Mouse (Mus musculus) mouse trophoblast stem cell (cell line): Measurements from ENCODE around the gene Kremen2.

Experiments used
- in situ Hi-C, 2 experiments: fragments of 300-500 bp; cut with MseI, MboI; formaldehyde crosslinking; loops; 2 replicates in 1 of 2; 3 replicates in 1 of 2; pipeline ENCODE4 v1.15.1; 2025

Gene Kremen2

DNA sequence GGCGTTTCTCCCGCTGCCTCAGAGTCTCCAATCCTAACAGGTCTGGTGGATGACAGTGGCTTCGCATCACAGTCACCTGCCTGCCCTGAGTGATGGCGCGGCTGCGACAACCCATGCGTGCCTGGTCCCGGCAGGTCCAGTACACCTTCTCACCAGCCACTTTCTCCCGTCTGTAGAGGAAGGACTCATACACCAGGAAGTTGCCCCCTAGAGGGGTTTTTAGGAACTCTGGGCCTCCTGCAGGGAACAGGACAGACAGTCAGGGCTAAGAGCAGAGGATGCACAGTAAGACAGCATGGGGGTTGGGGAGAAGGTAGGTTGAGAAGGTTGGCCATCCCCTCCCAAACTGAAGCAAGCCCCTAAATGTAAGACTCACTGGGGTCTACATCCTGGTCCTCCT is 14.6 kb upstream of the Kremen2 start:
- in situ Hi-C loops: no loop called here

DNA sequence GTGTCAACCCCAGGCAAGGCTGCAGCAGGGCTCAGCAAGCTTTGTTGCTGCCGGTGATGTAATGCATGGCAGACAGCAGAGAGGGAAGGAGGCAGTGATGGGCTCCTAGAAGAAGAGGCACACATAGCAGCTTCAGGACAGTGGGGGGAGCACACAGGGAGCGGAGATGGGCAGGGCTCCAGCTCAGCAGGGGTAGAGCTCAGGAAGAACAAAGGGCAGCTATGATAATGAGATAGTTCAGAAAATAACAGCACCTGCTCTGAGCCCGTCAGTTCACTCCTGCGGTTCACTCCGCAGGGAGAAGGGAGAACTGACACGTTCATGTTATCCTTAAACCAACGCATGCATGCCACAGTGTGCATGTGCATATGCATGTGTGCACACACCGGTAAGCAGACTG is 13.2 kb upstream of the Kremen2 start:
- in situ Hi-C loops: no loop called here

DNA sequence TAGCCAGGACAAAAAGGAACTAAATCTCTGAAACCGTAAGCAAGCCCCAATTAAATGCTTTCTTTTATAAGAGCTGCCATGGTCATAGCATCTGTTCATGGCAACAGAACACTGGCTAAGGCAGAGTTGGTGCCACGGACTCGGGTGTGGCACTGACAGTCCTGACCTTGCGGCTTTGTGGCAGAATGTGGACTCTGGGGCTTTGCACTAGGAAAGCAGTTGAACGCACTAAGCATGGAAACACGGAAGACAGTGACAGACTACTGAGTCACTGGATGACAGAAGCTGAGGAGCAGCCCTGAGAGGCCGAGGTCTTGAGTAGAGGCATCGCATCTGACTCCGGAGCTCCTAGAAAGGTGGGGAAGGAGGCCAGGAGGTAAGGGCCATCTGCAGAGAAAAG is 11.9 kb upstream of the Kremen2 start:
- in situ Hi-C loops: no loop called here

DNA sequence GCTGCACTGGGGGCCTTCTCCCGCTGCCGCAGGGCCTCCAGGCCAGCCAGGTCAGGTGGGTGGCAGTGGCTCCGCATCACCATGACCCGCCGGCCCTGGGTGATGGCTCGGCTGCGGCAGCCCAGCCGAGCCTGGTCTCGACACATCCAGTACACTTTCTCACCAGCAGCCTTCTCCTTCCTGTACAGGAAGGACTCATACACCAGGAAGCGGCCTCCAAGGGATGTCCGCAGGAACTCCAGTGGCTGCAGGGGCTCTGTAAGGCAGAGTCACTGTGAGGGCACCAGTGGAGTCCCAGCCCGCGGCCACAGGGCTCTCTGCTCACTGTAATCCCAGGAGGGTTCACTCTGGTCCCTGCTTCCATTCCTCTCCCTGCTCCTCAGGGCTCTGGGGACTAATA is 10.1 kb upstream of the Kremen2 start:
- in situ Hi-C loops: no loop called here

DNA sequence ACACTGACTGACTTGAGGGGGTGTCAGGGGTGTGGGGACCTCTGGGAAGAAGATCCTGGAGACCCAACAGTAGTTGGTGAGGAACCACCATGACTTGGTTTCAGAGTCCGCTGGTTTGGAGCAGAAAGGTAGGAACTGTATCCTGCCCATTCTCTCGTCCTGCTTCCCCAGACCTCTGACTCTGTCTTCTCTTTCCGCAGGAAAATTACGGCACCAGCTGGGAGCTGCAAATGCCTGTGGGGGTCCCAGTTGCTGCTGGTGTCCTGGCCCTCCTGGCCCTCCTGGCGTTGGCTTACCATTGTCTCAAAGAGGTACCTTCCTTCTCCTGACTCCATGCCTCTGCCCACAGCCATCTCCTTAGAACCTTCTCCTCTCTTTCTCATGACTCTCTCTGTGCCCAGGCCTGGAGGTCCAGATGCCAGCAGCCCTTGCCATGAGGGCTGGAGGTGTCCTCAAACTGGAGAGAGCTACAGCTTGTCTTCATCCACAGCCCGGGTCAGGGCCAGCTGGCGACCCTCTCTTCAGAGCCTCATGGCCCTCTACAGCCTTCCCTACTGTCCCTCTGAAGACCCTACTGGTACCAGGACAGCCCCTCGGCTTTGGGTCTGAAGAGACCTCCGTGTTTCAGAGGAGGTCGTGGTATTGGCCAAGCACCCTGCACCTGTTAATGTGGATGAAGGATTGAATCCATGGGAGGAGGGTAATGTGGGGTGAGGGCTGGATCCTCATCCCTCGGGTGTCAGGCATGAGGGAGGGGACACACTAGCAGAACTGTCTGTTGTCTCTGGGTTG is 4.0 kb upstream of the Kremen2 start:
- in situ Hi-C loops: no loop called here

DNA sequence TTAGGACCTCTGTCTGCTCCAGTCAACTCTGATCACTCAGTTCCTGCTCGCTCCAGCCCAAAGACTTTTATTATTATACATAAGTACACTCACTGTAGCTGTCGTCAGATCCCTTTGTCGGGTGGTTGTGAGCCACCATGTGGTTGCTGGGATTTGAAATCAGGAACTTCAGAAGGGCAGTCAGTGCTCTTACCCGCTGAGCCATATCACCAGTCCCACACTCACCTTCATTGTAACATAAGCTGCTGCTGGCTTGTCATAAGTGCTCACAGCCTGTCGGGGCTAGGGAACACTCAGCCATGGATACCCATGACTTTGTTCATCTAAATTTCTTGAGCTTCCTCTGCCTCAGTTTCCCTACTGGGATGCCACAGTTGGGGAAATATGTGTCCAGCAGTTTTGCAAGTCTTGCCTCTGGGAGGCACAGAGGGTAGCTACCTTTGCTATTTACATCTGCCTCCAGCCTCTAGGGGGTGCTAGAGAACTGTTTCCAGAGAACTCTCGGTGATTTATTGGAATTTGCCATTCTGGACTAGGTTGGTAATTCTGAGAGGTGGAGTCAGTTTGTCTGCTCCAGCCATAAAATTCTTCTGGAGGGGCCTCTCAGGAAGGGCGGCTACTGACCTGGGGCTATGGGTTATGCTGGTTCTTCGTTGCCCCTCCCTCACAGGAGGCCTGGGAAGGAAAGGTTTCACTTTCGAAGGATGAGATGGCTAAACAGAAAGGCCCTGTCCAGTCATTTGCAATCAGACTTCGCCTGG is 3.2 kb upstream of the Kremen2 start:
- in situ Hi-C loops: no loop called here

DNA sequence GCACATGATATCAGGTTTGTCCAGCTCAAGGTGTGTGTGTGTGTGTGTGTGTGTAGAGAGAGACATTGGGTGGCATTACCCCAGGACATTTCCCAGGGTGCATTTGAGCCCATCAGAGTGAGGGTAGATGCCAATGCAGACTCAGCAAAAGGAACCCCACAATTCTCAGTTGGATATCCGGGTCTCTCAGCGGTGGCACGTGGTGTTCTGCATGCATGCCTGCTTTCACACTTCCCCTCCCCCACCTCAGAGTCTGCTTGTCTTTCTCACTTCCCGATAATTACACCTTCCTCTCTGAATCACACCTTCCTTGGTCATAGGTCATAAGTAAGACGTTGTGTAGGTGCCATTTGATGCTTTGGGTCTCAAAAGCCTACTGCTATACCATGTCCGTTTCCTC is 2.4 kb upstream of the Kremen2 start:
- in situ Hi-C loops: no loop called here

DNA sequence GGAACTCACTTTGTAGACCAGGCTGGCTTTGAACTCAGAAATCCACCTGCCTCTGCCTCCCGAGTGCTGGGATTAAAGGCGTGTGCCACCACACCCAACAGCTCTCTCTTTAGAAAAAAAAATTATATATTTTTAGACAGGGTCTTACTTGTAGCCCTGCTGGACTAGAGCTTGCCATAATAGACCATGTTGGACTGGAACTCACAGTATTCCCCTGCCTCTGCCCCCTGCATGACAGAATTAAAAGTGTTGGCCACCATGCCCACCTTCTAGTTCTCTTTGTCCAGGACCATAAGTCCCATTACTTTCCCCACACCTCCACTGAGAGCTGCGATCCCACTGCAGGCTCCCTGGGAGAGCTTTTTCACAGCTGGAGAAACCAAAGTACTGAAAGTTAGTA is 1.8 kb upstream of the Kremen2 start:
- in situ Hi-C loops: no loop called here

DNA sequence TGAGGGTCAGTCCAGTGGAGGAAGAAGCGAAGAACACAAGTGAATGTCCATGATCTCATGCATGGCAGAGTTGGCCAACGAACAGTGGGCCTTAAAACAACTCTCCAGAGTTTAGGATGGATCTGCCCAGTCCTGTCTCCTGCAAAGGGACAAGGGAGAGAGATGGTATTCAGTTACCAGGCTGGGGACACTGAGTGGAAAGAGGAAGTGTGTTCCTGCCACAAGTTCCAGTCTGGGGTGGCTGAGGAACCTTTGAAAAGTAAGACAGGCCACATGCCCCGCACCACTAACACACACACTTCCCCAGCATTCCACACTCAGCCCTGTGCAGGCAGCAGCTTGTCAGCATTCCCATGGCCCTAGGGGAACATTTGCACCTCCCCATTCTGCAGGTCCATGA is 1.1 kb upstream of the Kremen2 start:
- in situ Hi-C loops: no loop called here

DNA sequence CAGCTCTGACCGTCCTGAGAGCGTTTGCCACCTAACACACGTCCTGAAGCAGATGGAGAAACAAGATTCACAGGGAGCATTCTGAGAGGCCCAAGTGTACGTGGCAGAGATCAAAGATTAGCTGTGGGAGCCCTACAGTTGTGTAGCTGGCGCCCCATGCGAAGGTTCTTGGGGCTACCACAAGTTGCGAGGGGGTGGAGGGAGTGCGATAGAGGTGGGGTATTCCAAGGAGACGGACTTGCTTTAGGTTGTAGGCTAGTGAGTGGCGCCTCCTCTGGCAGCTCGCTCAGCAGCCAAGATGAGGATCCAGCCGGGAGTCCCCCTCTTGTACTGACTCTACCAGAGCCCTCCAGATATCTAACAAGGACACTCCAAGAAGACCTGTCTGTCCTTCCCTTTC is 678 bp upstream of the Kremen2 start:
- in situ Hi-C loops: no loop called here

DNA sequence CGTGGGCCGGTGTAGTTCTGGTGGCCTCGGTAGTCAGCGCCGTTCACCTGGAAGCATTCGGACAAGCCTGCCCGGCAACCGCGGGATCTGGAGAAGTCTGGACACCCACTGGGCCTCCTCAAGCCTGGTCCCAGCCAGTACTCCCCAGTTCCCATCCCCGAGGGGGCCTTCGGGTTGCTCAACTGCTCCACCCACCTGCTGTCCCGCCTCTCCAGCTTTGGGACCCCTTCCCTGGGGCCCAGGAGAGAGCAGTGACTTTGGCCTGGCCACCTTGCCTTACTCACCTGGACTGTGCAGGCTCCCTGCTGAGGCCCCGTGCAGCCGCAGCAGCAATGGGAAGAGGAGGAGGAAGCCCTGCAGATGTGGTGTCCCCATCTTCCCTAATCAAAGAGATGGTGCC is 982 bp downstream of the Kremen2 start:
- in situ Hi-C loops: no loop called here

DNA sequence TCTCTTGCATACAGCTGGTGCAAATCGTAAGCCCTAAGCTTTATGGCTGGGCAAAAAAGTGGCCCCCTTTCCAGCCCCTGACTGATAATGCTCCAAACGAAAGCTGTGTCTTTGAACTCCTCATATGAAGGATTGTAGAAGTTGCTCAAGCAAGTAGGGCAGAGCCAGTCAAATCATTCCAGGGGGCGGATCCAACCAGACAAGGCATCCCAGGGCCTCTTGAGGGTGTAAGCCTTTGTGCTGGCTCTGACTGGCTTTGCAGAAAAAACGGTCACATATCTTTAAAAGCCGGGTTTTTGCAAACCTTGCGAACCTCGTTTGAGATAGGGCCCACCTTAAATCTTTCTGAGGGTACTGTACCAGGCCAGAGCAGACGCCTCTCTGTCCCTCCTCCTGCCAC is 1.6 kb downstream of the Kremen2 start:
- in situ Hi-C loops: no loop called here

DNA sequence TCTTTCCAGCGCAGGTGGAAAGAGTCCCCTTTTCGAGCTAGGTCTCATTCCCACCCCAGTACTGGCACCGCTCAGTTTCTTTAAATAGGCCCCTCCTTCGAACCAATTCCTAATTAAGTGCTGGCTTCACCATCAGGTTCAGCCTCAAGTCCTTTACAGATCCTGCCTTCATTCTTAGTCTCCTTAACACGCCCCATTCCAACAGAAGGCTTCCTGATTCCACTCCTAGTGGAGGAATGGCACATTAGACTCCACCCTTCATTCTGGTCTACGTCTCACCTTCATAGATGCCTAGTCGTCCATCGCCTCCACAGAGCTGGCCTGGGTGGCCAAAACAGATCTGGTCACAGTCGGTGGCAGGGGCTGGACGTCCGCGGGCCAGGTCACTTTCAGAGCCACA is 2.7 kb downstream of the Kremen2 start:
- in situ Hi-C loops: no loop called here

DNA sequence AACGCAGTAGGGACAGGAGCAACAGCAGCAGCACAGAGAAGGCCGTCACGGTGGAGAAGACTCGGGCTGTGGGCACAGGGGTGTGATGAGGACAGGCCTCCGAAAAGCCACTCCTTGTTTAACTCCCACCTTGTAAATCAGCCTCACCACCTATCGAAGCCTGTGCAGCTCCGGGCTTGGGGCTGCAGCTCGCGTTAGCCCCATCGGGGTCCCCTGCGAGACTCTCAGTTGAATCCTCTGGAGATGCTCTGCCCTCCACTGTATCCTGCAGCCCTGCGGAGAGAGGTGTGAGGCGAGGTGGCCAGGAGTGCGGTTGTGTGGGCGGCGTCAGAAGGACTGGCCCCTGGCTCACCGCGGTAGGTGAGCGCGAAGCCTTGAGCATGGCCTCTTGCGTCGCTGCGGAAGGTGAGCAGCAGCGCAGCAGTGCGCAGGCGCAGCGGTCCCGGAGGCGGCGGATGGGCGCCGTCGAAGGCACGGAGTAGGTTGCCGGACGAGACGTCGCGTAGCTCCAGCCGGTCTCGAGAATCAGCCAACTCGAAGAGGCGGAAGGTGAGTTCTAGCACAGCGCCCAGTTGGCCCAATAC is 3.3 kb downstream of the Kremen2 start:
- in situ Hi-C loops: no loop called here

DNA sequence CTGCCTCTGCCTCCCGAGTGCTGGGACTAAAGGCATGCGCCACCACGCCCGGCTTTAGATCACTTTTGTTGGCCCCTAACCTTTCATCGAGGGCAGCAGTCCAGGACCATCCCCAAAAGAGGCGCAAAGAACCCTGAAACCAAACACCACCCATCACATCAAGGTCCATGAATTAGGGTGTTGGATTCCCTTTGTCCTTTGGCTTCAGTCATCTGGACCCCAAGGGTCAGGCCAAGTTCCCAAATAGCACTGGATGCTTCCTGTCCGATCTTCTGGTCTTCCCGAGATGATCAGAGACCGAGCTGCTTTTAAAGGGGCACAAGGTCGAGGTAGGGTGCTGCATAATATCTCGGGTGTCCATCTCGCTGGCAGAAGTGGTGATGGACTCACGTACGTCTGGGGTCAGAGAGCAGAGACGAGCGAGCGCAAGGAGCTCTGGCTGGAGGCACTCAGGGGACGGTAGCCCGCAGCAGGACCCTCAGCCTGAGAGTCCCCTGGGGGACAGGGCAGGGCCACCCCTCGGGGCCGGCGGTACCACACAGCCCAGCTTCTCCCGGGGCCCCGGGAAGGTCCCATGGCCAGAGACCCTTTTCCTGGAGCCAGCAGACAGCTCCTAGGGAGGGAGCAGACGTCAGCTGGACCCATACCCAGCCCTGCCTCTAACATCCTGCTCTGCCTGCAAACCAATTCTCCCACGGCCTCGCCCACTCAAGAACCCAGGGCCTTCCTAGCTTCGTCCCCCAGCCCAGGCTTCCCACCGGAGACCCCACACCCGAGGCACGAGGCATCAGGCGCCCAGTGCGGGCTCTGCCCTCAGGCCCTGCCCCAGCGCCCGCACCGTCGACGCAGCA is 4.0 kb downstream of the Kremen2 start:
- in situ Hi-C loops: no loop called here

DNA sequence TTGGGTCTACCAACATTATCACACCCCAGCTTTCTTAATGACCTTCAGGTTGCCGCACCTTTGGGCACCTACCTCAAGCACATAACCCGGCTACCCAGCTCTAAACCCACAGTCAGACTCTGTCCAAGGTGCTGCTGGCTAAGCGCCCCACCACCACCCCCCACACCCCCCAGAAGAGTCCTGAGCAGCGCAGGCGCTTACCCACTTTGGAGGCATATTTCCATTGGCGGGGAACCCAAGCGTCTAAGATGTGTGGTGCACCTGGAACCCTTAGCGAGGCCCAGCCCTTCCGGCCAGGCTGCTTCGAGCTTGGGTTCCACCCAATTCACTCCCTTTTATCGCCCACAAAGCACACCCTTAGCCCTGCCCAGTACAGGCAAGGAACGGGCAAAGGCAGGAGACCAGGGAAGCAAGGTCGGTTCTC is 5.0 kb downstream of the Kremen2 start, which contains the start of gene Paqr4:
Gene Paqr4, minus strand, starts transcription at position 270 of the 424 bp plus-strand sequence.
- in situ Hi-C loops: no loop called here

DNA sequence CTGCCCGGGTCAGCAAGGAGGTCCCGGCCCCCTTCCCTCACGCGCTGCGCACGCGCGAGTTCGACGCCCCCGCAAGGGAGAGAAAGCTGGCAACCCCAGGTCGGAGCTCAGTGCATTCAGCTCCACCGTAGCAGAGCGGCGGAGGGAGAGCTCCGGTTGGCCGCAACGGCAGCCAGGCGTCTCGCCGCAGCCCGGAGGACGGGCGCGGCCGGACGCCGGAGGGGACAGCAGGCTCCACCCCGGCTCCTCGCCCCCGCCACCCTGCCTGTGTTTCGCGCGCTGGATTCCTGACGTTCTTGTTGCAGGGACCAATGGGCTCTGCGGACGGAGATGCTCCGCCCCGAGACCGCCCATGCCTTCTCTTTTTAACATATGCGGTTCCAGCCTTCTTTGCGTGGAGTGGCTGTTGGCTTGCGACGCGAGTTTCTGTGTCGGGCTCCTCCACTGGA is 5.5 kb downstream of the Kremen2 start:
- in situ Hi-C loops: no loop called here

DNA sequence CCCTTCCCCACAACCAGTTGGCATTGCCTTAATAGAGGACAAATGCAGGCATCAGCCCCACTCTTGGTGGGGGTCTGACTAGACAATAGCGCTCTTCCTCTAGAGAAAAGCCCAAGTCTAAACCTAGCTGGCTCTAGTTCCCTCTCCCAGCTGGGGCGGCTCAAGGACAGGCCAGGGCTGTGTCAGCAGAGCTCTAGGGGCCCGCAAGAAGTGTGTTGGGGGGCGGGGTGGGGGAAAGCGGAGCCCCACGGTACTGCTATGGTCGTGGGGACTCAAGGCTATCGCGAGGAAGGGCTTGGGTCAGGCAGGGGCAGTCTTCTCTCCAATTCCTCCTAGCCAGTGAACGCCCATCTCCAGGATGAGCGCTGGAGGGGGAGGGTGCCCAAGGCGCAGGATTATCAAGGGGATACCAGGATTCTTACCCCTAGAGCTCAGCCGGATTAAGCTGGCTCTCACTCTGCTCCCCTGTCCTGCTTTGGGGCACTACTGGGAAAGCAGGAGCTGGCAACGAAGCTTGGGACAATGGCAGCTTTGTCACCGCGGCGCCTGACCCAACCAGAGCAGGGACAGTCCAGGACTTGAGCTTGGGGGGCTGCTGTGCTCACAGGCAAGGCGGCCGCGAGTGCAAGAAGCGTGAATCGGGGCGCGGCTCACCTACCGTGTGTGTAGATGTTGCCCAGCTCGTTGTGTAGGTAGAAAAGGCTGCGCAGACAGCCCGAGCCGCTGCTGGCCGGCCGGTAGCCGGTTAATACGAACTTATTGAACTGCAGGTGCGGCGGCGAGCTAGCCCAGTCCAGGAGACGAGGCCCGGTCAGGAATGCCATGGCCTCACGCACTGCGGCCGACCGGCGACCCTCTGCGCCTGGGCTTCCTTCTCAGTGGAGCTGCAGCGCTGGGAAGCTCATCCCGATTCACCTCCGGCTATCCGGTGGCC is 6.2 kb downstream of the Kremen2 start:
- in situ Hi-C loops: no loop called here

DNA sequence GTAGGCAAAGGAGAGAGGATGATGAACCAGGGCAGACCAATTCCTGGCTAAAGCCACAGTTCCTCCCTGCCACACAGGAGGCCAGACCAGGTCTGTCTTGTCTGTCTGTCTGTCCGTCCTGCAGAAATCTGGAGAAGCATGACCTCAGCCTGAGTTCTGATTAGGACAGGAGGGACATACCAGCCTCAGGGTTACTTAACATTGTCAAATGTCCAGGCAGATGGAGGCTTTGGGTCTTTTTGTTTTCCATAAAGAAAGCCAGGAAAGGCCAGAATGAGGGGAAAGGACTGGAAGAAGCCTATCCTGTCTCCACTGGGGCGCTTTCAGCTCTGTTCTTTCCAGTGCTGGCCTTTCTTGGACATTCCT is 6.8 kb downstream of the Kremen2 start:
- in situ Hi-C loops: no loop called here

DNA sequence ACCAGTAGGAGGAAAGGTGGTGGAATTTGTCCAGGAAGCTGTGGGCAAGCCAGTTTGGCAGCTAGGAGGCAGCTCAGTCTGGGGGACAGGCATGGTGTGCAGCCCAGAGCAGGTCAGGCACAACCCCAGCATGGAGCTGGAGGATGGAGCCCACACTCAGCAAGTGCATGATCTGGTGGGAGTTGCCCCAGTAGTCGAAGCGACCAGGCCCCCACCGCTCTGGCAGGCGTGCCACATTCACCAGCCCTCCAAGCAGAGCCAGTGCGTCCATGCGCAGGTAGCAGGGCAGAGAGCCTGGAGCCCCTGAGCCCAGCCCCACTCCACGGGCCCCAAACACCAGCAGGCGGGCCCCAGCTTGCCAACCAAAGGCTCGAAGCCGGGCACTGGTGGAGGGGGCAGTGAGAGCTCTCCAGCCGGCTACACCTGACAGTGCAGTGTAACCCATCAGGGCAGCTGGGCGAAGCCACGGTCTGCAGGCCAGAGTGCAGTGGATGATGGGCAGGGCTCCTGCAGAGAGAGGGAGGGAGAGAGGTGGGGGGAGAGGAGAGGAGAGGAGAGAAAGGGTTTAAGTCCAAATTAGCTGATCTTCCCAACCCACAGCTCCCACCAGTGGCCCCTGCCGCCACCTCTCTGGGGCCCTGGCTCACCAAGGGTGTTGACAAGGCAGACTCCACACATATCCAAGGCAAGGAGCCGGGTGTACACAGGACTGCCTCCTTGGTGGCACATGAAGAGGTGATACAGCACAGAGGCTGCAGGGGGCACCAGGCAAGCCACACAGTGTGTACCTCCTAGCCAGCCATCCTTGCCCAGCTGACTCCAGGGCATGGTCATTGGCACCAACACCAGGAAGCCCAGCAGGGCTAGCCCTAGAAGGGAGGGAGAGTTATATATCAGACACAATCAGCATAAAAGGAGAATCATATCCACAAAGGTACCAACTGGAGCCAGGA is 7.9 kb downstream of the Kremen2 start:
- in situ Hi-C loops: no loop called here
